Mouse (Mus musculus): ENCODE results near the gene Armc6. TPM values are rescaled to one million over a fixed set of nuclear protein-coding genes. Genes with fewer than 3 reads are reported as not detected.

Armc6 gene
- polyA plus RNA-seq (2015; fragmentation: Nextera tagmentation; extraction: Ambion mirVana) = 25.5 and 26.2 TPM in 2 replicates

GRCm38 (mm10) chr8:70234080-70234780 is at the start of gene Armc6, which contains the start of gene Sugp2:
TSS of gene Armc6 (minus strand) at chr8:70234466.
TSS of gene Sugp2 (plus strand) at chr8:70234226.
- WGBS = under 1% methylated on average over 67 of the region's 67 CpGs
- ATAC-seq (ENCODE audit: low FRiP score, low read depth) = peak; percentile 97
- Histone ChIP-seq H3K9me3 (no peaks in the 10 kb centered on the region), H3K4me3 (peak within 1 kb of the TSS; percentile 80), H3K4me2 (replicated peaks) (peak within 1 kb of the TSS; percentile 94), H3K27ac (peak within 1 kb of the TSS; percentile 87), H3K36me3 (peaks cover 51% of the 10 kb centered on the region), H3K27me3 (no peaks in the 10 kb centered on the region), H3K9ac (peak within 1 kb of the TSS; percentile 87), H3K4me1 (peaks cover 25% of the 10 kb centered on the region)

GRCm38 (mm10) chr8:70283136-70284077 is 49.1 kb upstream of the Armc6 start:
- Histone ChIP-seq H3K27me3 (no peaks in the 10 kb centered on the region), H3K9ac (peak overlapping the region; percentile 95), H3K4me2 (replicated peaks) (peak overlapping the region; percentile 83), H3K4me3 (peak overlapping the region; percentile 71), H3K4me1 (peaks cover 18% of the 10 kb centered on the region), H3K36me3 (peaks cover 39% of the 10 kb centered on the region), H3K27ac (peak overlapping the region; percentile 72), H3K9me3 (peaks cover 4% of the 10 kb centered on the region; the same call in 1 of the 2 replicates)
- WGBS = under 1% methylated on average over 53 of the region's 55 CpGs
- peak; percentile 66 for ATAC-seq (ENCODE audit: low FRiP score, low read depth)

GRCm38 (mm10) chr8:70282603-70283135 is 48.4 kb upstream of the Armc6 start, which contains the start of gene Homer3:
TSS of gene Homer3 (plus strand) at chr8:70282827.
- Histone ChIP-seq H3K4me2 (replicated peaks) (peak within 1 kb of the TSS; percentile 83), H3K27ac (peak within 1 kb of the TSS; percentile 72), H3K9me3 (peaks cover 4% of the 10 kb centered on the region; the same call in 1 of the 2 replicates), H3K27me3 (no peaks in the 10 kb centered on the region), H3K4me1 (peaks cover 23% of the 10 kb centered on the region), H3K36me3 (peaks cover 32% of the 10 kb centered on the region), H3K9ac (peak within 1 kb of the TSS; percentile 95), H3K4me3 (peak within 1 kb of the TSS; percentile 71)
- under 1% methylated on average over 36 of the region's 36 CpGs for WGBS
- ATAC-seq (ENCODE audit: low FRiP score, low read depth) = peak; percentile 89

- H3K4me3 ChIP-seq = no peak overlapping the region
- WGBS = 40% methylated on average over 3 of the region's 3 CpGs
- no peak for ATAC-seq (ENCODE audit: low FRiP score, low read depth)
Measured at GRCm38 (mm10) chr8:70281001-70281400, 46.7 kb upstream of the Armc6 start.

GRCm38 (mm10) chr8:70279266-70279665 is 45.0 kb upstream of the Armc6 start:
- WGBS = 38% methylated on average over 8 of the region's 8 CpGs
- no peak for ATAC-seq (ENCODE audit: low FRiP score, low read depth)
- Histone ChIP-seq H3K4me1 (peaks cover 16% of the 10 kb centered on the region), H3K9ac (no peak overlapping the region), H3K27me3 (no peaks in the 10 kb centered on the region), H3K4me2 (replicated peaks) (no peak overlapping the region), H3K4me3 (no peak overlapping the region), H3K36me3 (no peaks in the 10 kb centered on the region), H3K27ac (no peak overlapping the region), H3K9me3 (no peaks in the 10 kb centered on the region)

More at GRCm38 (mm10) chr8:70281001-70281400, 46.7 kb upstream of the Armc6 start:
- no peaks in the 10 kb centered on the region for H3K27me3 ChIP-seq
- peaks cover 23% of the 10 kb centered on the region for H3K4me1 ChIP-seq
- H3K27ac ChIP-seq = no peak overlapping the region
- no peak overlapping the region for H3K9ac ChIP-seq
- H3K36me3 ChIP-seq = peaks cover 15% of the 10 kb centered on the region
- no peak overlapping the region for H3K4me2 ChIP-seq (replicated peaks)
- no peaks in the 10 kb centered on the region for H3K9me3 ChIP-seq

- H3K4me1 ChIP-seq = peaks cover 10% of the 10 kb centered on the region; the same call in 1 of the 2 replicates
- H3K27me3 ChIP-seq = no peaks in the 10 kb centered on the region
- 61% methylated on average over 15 of the region's 15 CpGs for WGBS
- H3K4me2 ChIP-seq (replicated peaks) = no peak overlapping the region
- no peaks in the 10 kb centered on the region for H3K9me3 ChIP-seq
- peak overlapping the region; percentile 27; the same call in 1 of the 2 replicates for H3K9ac ChIP-seq
- no peak overlapping the region for H3K27ac ChIP-seq
- no peaks in the 10 kb centered on the region for H3K36me3 ChIP-seq
- ATAC-seq (ENCODE audit: low FRiP score, low read depth) = no peak
- H3K4me3 ChIP-seq = no peak overlapping the region
Measured at GRCm38 (mm10) chr8:70278175-70278574, 43.9 kb upstream of the Armc6 start.

- Histone ChIP-seq H3K4me3 (no peak overlapping the region), H3K36me3 (no peaks in the 10 kb centered on the region), H3K4me2 (replicated peaks) (no peak overlapping the region), H3K27me3 (no peaks in the 10 kb centered on the region), H3K27ac (no peak overlapping the region), H3K9ac (no peak overlapping the region), H3K4me1 (0 out of 2 replicates have a peak, but pooled peaks cover 5% of the 10 kb centered on the region), H3K9me3 (no peaks in the 10 kb centered on the region)
- 65% methylated on average over 3 of the region's 3 CpGs for whole genome bisulfite sequencing
- no peak for ATAC-seq (ENCODE audit: low FRiP score, low read depth)
Measured at GRCm38 (mm10) chr8:70276476-70276875, 42.2 kb upstream of the Armc6 start.

- Histone ChIP-seq H3K4me3 (no peak overlapping the region), H3K4me2 (replicated peaks) (no peak overlapping the region), H3K36me3 (no peaks in the 10 kb centered on the region), H3K27me3 (no peaks in the 10 kb centered on the region), H3K27ac (no peak overlapping the region), H3K4me1 (0 out of 2 replicates have a peak, but pooled peaks cover 5% of the 10 kb centered on the region), H3K9ac (no peak overlapping the region), H3K9me3 (no peaks in the 10 kb centered on the region)
- ATAC-seq (ENCODE audit: low FRiP score, low read depth) = no peak
Measured at GRCm38 (mm10) chr8:70274350-70274749, 40.1 kb upstream of the Armc6 start.

- Histone ChIP-seq H3K4me2 (replicated peaks) (no peak overlapping the region), H3K9ac (no peak overlapping the region), H3K9me3 (no peaks in the 10 kb centered on the region), H3K27ac (no peak overlapping the region), H3K4me1 (0 out of 2 replicates have a peak, but pooled peaks cover under 1% of the 10 kb centered on the region), H3K27me3 (no peaks in the 10 kb centered on the region), H3K36me3 (no peaks in the 10 kb centered on the region), H3K4me3 (no peak overlapping the region)
- ATAC-seq (ENCODE audit: low FRiP score, low read depth) = no peak
- WGBS = 53% methylated on average over 3 of the region's 3 CpGs
Measured at GRCm38 (mm10) chr8:70272949-70273348, 38.7 kb upstream of the Armc6 start.

- no peak overlapping the region for H3K27ac ChIP-seq
Measured at GRCm38 (mm10) chr8:70268799-70269565, 34.7 kb upstream of the Armc6 start.

GRCm38 (mm10) chr8:70268311-70268710 is 34.0 kb upstream of the Armc6 start:
- WGBS = 61% methylated on average over 5 of the region's 5 CpGs
- no peaks in the 10 kb centered on the region for H3K4me1 ChIP-seq
- ATAC-seq (ENCODE audit: low FRiP score, low read depth) = no peak
- H3K4me3 ChIP-seq = no peak overlapping the region
- H3K27me3 ChIP-seq = no peaks in the 10 kb centered on the region
- no peak overlapping the region for H3K27ac ChIP-seq
- H3K4me2 ChIP-seq (replicated peaks) = no peak overlapping the region
- H3K9me3 ChIP-seq = no peaks in the 10 kb centered on the region
- peaks cover 36% of the 10 kb centered on the region for H3K36me3 ChIP-seq
- H3K9ac ChIP-seq = no peak overlapping the region

More at GRCm38 (mm10) chr8:70268799-70269565, 34.7 kb upstream of the Armc6 start:
- no peak overlapping the region for H3K4me3 ChIP-seq
- H3K9ac ChIP-seq = no peak overlapping the region
- ATAC-seq (ENCODE audit: low FRiP score, low read depth) = no peak
- peaks cover 29% of the 10 kb centered on the region for H3K36me3 ChIP-seq
- no peaks in the 10 kb centered on the region for H3K9me3 ChIP-seq
- H3K27me3 ChIP-seq = no peaks in the 10 kb centered on the region
- H3K4me2 ChIP-seq (replicated peaks) = no peak overlapping the region
- H3K4me1 ChIP-seq = no peaks in the 10 kb centered on the region
- 57% methylated on average over 11 of the region's 11 CpGs for whole genome bisulfite sequencing
